Mouse (Mus musculus): ENCODE measurements around the gene Il33. TPM values are rescaled to one million over a fixed set of nuclear protein-coding genes. Genes with fewer than 3 reads are reported as not detected.

Gene Il33
- polyA plus RNA-seq, 1 experiment from 2014 or later = 7.2 TPM

DNA sequence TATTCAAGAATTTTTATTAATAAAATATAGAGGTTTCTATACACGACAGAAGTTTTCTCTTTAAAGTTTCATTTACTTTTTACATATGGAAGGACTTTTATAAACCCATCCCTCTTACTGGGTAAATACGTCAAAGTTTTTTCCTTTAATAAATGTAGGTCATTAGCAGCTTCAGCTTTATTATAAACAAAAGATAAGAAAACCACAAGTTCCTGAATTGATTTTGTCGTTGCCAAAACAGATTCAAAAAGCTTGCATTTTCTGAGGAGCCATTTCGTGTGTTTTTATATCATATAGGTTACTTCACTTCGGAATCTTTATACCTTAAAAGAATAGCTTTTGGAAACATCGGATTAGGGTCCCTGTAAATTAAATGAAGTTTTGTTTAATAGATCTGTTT, 76.6 kb downstream of the Il33 start:
- Histone ChIP-seq H3K9ac (ENCODE audit: low read depth, low read length) (no peak overlapping the region), H3K36me3 (ENCODE audit: control insufficient read depth, insufficient read depth, low read length) (no peaks in the 10 kb centered on the region), H3K4me3 (ENCODE audit: low read length) (no peak overlapping the region), H3K27ac (ENCODE audit: low read depth, low read length) (no peak overlapping the region), H3K4me2 (ENCODE audit: low read length) (no peak overlapping the region), H3K27me3 (replicated peaks; ENCODE audit: control insufficient read depth, insufficient read depth, low read length) (no peaks in the 10 kb centered on the region), H3K9me3 (ENCODE audit: control insufficient read depth, low read length) (no peaks in the 10 kb centered on the region), H3K4me1 (ENCODE audit: control insufficient read depth, insufficient read depth, low read depth, low read length) (peaks cover 4% of the 10 kb centered on the region; the same call in 1 of the 2 replicates)
- WGBS = 90% methylated on average over 6 of the region's 6 CpGs
- no peak for ATAC-seq

DNA sequence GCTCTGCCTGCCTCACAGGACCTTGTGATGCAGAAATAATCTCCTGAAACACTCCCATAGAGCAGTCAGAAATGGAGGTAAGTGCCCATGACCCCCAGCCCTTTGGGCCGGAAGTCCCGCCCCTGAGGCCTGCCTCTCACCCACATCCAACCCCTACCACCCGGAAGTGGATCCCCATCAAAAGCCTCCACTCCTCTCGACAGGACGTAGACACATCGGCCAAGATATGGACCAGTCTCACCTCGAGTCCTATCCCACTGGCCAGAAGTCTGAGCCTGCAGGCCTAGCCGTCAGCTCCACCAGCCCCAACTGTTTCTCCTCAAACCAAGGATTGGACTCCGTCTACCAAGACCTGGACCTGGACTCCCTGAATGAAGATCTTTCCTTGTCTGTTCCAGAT, 78.7 kb downstream of the Il33 start, which contains the start of gene Trpd52l3:
Gene Trpd52l3, plus strand, starts transcription at position 170 of the 400 bp plus-strand sequence.
- Histone ChIP-seq H3K9me3 (ENCODE audit: control insufficient read depth, low read length) (no peaks in the 10 kb centered on the region), H3K27ac (ENCODE audit: low read depth, low read length) (no peak within 1 kb of the TSS), H3K36me3 (ENCODE audit: control insufficient read depth, insufficient read depth, low read length) (no peaks in the 10 kb centered on the region), H3K9ac (ENCODE audit: low read depth, low read length) (no peak within 1 kb of the TSS), H3K27me3 (replicated peaks; ENCODE audit: control insufficient read depth, insufficient read depth, low read length) (no peaks in the 10 kb centered on the region), H3K4me1 (ENCODE audit: control insufficient read depth, insufficient read depth, low read depth, low read length) (peaks cover 4% of the 10 kb centered on the region; the same call in 1 of the 2 replicates), H3K4me3 (ENCODE audit: low read length) (no peak within 1 kb of the TSS), H3K4me2 (ENCODE audit: low read length) (no peak within 1 kb of the TSS)
- 94% methylated on average over 9 of the region's 9 CpGs for WGBS
- no peak for ATAC-seq

DNA sequence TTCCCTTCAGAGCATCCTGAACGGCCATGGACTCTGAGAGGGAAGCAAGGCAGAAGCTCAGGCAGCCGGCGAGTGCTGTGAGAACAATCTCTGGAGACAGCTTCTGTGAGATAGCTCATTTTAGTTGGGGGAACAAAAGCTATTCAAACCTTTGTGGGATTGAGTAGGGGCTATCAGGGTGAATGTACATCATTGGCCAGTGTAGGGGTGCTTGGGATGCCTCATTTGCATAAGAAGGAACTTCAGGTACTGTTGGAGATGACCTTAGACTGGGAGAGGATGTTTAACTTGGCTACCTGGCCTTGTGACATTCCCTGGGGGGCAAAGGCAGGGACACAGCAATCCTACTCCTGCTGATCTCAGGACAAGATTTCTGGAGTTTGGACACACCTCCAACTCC, 81.5 kb downstream of the Il33 start:
- 62% methylated on average over 3 of the region's 3 CpGs for WGBS
- no peak overlapping the region for H3K4me2 ChIP-seq (ENCODE audit: low read length)
- no peak overlapping the region for H3K27ac ChIP-seq (ENCODE audit: low read depth, low read length)
- no peaks in the 10 kb centered on the region for H3K36me3 ChIP-seq (ENCODE audit: control insufficient read depth, insufficient read depth, low read length)
- no peaks in the 10 kb centered on the region for H3K9me3 ChIP-seq (ENCODE audit: control insufficient read depth, low read length)
- no peak for ATAC-seq
- no peak overlapping the region for H3K9ac ChIP-seq (ENCODE audit: low read depth, low read length)
- no peaks in the 10 kb centered on the region for H3K27me3 ChIP-seq (replicated peaks; ENCODE audit: control insufficient read depth, insufficient read depth, low read length)
- H3K4me1 ChIP-seq (ENCODE audit: control insufficient read depth, insufficient read depth, low read depth, low read length) = no peaks in the 10 kb centered on the region
- no peak overlapping the region for H3K4me3 ChIP-seq (ENCODE audit: low read length)

Other genes starting within 250 kb of the Il33 start
- gene Mlana, start 227.3 kb upstream of the Il33 start, polyA plus RNA-seq (2015; fragmentation: Nextera tagmentation; extraction: Ambion mirVana) = not detected in 2 replicates
- gene 9930021J03Rik, start 119.1 kb upstream of the Il33 start, polyA plus RNA-seq (2015; fragmentation: Nextera tagmentation; extraction: Ambion mirVana) = 5.2 and 5.6 TPM in 2 replicates
- gene Ranbp6, start 112.1 kb upstream of the Il33 start, polyA plus RNA-seq (2015; fragmentation: Nextera tagmentation; extraction: Ambion mirVana) = 44.9 and 48.7 TPM in 2 replicates
- not detected in 2 replicates for gene Trpd52l3, start 78.7 kb downstream of the Il33 start, polyA plus RNA-seq (2015; fragmentation: Nextera tagmentation; extraction: Ambion mirVana)
- gene Uhrf2, start 105.4 kb downstream of the Il33 start, polyA plus RNA-seq (2015; fragmentation: Nextera tagmentation; extraction: Ambion mirVana) = 40.7 and 48.0 TPM in 2 replicates